Mouse (Mus musculus) gastrocnemius, postnatal 36 days (tissue): ENCODE measurements around the gene Gxylt1. TPM values are rescaled to one million over a fixed set of nuclear protein-coding genes. Genes with fewer than 3 reads are reported as not detected.
"Not testable (repeated sequence)": the region's sequence is repeated elsewhere in the genome, so short reads cannot be mapped to it uniquely, and the experiment has no call there.

Source experiments
- DNase-seq, 2 experiments: peaks; one replicate each; pipeline ENCODE4 v3.0.0; 2022
- intact Hi-C: fragments of 180-260 bp; cut with DNase I; formaldehyde crosslinking; loops from one replicate; pipeline ENCODE4 v1.15.1; 2025
- long read RNA-seq, 2 experiments: library from polyadenylated mRNA; stranded (forward); transcript quantifications; one replicate each; pipeline ENCODE4 v2.0.0; 2021
- total RNA-seq, 2 experiments: library from RNA; stranded (reverse); gene quantifications; 2 replicates each; pipeline ENCODE4 v1.2.3; 2021

The Gxylt1 gene
- 1 to 10 TPM; 4.9 to 6.0 TPM for total RNA-seq
- long read RNA-seq, experiment 1, full-length matches to known transcripts: 1 of 1 reads
- long read RNA-seq, experiment 1, partial matches to known transcripts: 0 of 1 reads
- long read RNA-seq, experiment 1, other reads (novel, unspliced or antisense): 0 of 1 reads
- long read RNA-seq, experiment 2, full-length matches to known transcripts: 1 of 1 reads
- long read RNA-seq, experiment 2, partial matches to known transcripts: 0 of 1 reads
- long read RNA-seq, experiment 2, other reads (novel, unspliced or antisense): 0 of 1 reads

- peak; percentile 100 for DNase-seq
- intact Hi-C loops: loop anchor here (5.0 kb wide), 2 partner anchors 62 to 122 kb away; partner anchors contain the start of genes Pphln1, Yaf2 and Zcrb1
These were observed at the start of gene Gxylt1 for GRCm38 (mm10) chr15:93274679-93275583. Gxylt1 (minus strand) TSS chr15:93275179.

- intact Hi-C loops: no loop called here
- DNase-seq: no peak
These were observed 43.8 kb upstream of the Gxylt1 start for GRCm38 (mm10) chr15:93318781-93319180.

- DNase-seq, intact Hi-C loops: not testable (repeated sequence)
These were observed 35.3 kb upstream of the Gxylt1 start for GRCm38 (mm10) chr15:93310304-93310703.

DNA sequence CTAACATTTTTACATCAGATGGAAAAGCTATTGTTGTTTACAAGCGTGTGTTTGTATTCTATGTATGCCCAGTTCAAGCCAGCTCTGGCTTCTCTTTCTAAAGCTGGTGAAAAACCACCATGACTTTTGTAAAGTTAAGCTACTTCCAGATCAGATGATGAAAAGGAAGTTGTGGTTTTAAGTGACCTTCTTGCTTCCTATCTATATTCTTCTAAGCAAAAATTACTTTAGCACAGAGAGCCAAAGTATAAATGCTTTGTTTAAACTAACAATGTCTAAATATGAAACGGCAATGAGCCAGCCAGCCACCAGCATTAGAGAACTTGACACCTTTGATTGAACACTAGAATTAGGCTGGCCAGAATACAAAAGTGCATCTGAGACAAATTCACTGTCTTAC lies 23.2 kb upstream of the Gxylt1 start:
- intact Hi-C loops: no loop called here
- DNase-seq: no peak

GRCm38 (mm10) chr15:93294483-93294882 lies 19.5 kb upstream of the Gxylt1 start:
- intact Hi-C loops: no loop called here
- no peak for DNase-seq

GRCm38 (mm10) chr15:93288321-93288720 lies 13.3 kb upstream of the Gxylt1 start:
- intact Hi-C loops: no loop called here
- no peak for DNase-seq

DNA sequence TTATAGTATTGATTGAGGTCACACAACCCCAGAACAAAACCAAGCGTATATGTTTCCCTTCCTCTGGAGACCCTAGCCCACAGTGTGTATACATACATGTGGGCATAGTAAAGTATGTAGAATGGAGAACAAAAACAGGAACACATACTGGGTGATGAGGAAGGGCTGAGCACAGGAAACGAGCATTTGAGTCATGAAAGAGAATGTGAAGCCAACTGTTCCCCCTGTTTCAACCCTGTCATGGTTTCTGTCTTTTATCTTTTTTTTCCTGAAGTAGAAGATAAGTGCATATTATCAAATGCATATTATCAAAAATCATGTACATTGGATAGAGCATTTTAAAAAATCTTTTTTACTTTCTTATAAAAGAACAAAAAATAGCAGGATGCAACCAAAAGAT lies 12.6 kb upstream of the Gxylt1 start:
- no peak for DNase-seq
- intact Hi-C loops: no loop called here

DNA sequence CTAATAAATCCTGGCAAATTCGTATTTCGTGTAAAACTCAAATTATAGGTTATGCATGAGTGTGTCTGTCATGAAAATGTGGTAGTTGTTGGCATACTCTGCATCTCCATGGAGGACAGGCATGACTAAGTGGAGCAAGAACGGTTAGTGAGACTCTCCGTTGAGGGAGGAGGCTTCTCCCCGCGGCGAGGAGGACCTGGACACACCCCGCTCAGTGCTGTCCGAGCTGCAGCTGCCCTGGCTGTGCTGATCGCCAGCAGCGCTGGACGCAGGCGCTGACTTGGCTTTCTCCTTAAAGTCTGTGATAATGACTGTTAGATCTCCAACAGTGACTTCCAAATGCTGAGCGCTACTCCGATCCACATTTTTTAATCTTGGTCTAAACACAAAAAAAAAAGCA lies 10.3 kb upstream of the Gxylt1 start:
- DNase-seq: peak in 1 of 2 experiments; percentile 31
- intact Hi-C loops: no loop called here

DNA sequence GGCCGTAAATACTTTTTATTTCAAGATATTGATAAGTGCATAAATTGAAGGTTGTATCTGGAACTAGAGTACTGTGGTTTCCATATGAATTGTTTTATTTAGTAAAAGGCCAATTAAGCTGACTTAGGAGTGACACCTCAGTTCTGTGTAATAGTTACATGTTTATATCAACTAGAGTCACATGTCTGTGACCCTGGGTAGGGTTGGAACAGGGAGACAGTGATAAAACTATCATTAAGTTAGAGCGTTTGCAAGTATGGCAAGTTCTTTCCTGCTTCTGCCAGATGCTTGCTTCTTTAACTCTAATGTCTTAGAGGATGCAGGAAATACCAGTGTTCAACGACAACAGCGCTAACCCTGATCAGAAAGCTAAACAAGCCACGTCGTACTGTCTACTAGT lies 9.3 kb upstream of the Gxylt1 start:
- intact Hi-C loops: no loop called here
- DNase-seq: no peak

GRCm38 (mm10) chr15:93283349-93283748 lies 8.4 kb upstream of the Gxylt1 start:
- DNase-seq: no peak

GRCm38 (mm10) chr15:93276276-93276675 lies 1.3 kb upstream of the Gxylt1 start:
- intact Hi-C loops: loop anchor here (5.0 kb wide), 1 partner anchor 61 kb away; the partner anchor contains the start of gene Yaf2
- no peak for DNase-seq

More at GRCm38 (mm10) chr15:93283349-93283748, 8.4 kb upstream of the Gxylt1 start:
- intact Hi-C loops: no loop called here

- peak in 1 of 2 experiments; percentile 10 for DNase-seq
- intact Hi-C loops: loop anchor here (5.0 kb wide), 1 partner anchor 62 kb away; the partner anchor contains the start of gene Yaf2
These were observed 644 bp upstream of the Gxylt1 start for GRCm38 (mm10) chr15:93275623-93276022.

DNA sequence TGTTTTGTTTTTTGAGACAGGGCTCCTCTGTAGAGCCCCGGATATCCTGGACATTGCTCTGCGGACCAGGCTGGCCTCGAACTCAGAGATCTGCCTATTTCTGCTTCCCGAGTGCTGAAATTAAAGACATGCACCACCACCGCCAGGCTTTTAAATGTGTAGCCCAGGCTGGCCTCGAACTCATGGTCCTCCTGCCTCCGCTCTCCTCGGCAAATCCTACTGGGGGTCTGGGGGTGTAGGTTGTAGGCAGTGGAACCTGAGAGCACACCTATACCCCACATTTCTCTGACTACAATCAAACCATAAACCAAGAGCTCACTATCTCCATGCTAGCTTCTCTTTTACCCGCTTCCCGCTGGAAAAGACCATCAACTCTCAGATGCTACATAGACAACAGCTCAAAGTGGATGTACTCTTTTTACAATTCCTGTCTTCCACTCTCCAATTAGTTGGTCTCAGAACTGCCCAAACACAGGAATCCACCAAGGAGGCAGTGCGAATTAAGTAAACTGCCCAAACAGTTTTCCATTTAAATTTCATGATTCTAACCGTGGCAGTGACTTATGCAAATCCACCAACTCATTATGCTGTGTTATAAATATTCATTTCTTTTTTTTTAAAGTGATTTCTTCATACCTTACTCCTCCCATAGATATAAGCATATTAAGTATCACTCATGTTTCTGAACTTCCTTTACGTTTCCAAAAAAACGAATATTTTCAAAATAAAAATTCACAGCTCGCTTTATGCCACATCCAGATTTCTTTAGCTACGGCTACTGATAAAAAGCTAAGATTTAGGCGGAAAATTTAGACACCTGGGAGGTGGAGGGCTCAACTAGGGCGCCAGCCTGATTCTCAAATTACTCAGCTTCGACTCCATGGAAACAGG lies 946 bp downstream of the Gxylt1 start:
- DNase-seq: no peak
- intact Hi-C loops: loop anchor here (5.0 kb wide), 1 partner anchor 123 kb away; the partner anchor contains the start of genes Pphln1 and Zcrb1

- no peak for DNase-seq
- intact Hi-C loops: loop anchor here (5.0 kb wide), 1 partner anchor 124 kb away; the partner anchor contains the start of genes Pphln1 and Zcrb1
These were observed 2.0 kb downstream of the Gxylt1 start for GRCm38 (mm10) chr15:93272948-93273347.

DNA sequence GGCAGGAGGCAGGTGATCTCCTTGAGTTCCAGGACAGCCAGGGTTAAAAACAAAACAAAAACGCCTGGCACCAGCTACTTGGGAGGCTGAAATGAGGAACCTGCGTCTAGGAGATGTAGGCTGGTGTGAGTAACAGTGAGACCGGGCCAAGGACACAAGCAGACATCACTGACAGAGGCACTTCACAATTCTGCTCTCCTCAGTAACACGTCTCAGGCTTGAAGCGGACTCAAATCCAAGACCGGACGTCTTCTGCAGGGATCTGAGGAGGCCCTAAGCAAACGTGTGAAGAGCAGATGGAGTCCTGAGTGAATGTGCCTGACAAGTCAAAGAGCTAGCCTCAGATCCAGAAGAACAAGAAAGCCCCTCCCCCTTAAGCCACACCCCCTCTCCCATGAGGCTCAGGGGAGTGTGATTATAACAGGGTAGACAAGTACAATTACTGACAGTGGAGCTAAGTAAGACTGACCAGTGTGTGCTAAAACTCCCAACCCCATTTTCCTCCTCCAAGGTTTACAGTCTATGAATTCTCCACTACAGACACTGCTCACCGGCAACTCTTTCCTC lies 4.6 kb downstream of the Gxylt1 start:
- intact Hi-C loops: loop anchor here (5.0 kb wide), 1 partner anchor 127 kb away; the partner anchor contains the start of genes Pphln1 and Zcrb1
- no peak for DNase-seq

DNA sequence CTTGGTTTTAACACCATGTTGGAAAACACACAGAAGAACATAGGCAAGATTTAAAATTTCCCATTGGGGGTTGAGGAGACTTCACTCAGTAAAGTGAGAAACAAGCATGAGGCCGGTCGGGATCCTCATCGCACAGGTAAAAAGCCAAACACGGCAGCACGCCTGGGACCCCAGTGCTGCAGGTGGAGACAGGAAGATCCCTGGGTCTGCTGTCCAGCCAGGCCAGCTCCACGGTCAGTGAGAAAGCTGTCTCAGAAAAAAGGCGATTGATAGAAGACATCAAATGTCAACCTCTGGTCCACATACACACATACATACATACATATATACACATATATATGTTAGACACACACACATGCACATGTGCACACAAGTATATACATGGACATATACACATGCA lies 5.4 kb downstream of the Gxylt1 start:
- DNase-seq: no peak
- intact Hi-C loops: loop anchor here (5.0 to 10.0 kb wide), 2 partner anchors 308 to 945 kb away; no protein-coding TSS in a partner anchor

DNA sequence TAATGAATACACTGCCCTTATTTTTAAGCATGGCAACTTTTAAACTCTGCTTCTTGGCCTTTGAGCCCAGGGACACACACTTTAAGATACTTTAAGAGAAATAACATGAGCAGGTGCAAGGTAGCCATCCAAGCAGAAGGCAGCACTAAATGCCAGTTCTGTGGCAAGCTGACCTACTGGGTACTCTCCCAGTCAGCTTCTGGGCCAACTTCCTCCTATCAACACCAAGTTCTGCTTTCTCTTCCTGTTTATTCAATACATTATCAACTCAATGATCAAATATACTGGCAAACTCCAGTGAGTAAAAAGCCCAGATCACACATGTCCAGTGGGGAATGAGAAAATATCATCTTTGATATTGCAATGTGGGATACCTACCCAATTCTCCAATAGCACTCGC lies 7.0 kb downstream of the Gxylt1 start:
- intact Hi-C loops: loop anchor here (5.0 to 10.0 kb wide), 2 partner anchors 309 to 947 kb away; no protein-coding TSS in a partner anchor

DNA sequence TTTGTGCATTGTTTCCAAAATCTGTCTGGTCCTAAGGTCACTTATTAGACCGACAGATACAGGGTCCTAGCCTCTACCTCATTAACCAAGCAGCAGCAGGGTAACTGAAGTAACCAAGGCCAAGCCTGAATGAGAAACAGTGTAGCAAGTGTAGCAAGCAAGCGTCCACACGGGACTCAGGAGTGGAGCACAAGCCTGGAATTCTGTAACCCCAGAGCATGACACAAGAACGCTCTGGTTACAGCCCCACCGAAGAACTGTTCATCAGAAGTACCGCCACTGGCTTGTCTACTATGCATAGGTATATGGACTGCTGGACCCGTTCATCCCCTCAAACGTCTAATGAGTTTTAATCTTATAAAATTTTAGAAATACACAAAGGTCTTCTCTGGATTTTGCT lies 7.5 kb downstream of the Gxylt1 start:
- intact Hi-C loops: loop anchor here (5.0 to 10.0 kb wide), 2 partner anchors 310 to 947 kb away; no protein-coding TSS in a partner anchor

More for the DNA sequence above, 7.0 kb downstream of the Gxylt1 start:
- no peak for DNase-seq

GRCm38 (mm10) chr15:93266361-93266760 lies 8.6 kb downstream of the Gxylt1 start:
- intact Hi-C loops: loop anchor here (5.0 to 10.0 kb wide), 2 partner anchors 311 to 948 kb away; no protein-coding TSS in a partner anchor

More for the DNA sequence above, 7.5 kb downstream of the Gxylt1 start:
- DNase-seq: no peak

More at GRCm38 (mm10) chr15:93266361-93266760, 8.6 kb downstream of the Gxylt1 start:
- no peak for DNase-seq
